Mouse (Mus musculus) mesoderm, embryonic 11.5 days (tissue): ENCODE data around the gene Efcc1.

Experiments
- DNase-seq: peaks from one replicate; pipeline ENCODE4 v3.0.0-alpha.2; 2012; ENCODE audit warnings: low read depth, low spot score

Efcc1 gene

DNA sequence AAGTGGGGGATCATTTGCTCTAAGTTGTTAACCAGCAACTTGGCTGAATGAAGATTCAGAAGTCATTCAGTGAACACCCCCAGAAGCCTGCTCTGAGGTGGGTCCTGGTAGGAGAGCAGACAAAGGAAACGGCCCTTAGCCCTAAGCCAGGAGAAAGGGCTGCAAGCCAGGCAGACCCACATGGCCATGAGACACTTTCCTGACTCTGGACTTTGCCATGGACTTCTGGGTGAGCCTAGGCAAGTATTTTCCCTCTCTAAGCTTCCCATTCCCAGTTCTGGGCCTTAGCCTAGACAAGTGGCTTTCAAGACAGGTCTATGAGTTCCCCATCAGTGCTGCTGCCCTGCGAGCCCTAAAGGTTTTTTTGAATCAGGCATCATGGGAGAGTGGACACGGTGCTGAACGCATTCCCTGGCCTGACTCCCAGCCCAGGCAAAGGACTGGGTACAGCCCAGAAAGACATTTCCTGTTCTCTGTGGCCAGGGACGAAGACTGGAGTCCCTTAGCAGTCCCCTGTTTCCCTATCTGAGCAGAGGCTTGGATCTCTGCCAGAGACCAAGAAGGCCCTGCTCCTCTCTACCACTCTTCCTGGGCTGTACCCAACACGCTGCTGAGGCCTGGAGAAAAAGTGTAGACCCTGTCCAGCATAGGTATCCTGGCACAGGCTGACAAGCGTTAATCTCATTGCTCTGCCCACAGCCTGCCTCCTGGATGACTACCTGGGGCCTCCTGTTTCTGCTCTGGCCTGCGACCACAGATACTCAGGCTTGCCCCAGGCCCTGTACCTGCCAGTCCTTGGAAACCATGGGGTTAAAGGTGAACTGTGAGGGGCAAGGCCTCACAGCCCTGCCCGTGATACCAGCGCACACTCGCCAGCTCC is 47.9 kb downstream of the Efcc1 start:
- DNase-seq: no peak

DNA sequence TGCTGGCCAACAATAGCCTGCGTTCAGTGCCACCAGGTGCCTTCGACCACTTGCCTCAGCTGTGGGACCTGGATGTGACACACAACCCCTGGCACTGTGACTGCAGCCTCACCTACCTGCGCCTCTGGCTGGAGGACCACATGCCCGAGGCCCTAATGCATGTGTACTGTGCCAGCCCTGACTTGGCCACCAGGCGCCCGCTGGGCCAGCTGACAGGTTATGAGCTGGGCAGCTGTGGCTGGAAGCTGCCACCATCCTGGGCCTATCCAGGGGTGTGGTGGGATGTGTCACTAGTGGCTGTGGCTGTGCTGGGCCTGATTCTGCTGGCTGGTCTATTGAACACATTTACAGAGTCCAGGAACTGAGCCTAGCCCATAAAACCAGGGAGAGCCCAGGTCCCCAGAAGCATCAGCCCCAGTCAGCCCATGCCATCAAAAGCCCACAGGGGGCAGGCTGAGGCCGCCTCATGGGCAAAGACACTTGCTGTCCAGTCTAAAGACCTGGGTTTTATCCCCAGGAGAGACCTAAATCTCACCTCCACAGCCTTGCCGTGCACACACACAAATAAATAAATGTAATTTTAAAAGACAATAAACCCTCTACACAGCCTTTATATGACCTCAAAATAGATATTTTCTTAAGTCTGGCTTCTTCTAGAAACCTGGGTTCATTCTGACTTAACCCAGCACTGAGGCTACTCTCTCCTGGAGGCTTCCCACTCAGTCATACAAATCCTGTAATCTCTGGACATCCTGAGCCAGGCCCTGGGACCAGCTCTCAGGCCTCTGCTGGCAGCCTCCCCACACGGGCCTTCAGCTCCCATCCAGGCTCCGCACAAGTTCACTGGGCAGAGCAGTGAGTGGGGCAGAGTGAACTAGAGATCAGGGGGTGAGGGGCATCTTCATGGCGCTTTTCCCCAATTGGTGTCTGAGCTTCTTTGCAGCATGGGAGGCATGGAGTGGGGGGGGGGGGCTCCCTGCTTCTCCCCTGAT is 48.8 kb downstream of the Efcc1 start:
- DNase-seq: no peak

DNA sequence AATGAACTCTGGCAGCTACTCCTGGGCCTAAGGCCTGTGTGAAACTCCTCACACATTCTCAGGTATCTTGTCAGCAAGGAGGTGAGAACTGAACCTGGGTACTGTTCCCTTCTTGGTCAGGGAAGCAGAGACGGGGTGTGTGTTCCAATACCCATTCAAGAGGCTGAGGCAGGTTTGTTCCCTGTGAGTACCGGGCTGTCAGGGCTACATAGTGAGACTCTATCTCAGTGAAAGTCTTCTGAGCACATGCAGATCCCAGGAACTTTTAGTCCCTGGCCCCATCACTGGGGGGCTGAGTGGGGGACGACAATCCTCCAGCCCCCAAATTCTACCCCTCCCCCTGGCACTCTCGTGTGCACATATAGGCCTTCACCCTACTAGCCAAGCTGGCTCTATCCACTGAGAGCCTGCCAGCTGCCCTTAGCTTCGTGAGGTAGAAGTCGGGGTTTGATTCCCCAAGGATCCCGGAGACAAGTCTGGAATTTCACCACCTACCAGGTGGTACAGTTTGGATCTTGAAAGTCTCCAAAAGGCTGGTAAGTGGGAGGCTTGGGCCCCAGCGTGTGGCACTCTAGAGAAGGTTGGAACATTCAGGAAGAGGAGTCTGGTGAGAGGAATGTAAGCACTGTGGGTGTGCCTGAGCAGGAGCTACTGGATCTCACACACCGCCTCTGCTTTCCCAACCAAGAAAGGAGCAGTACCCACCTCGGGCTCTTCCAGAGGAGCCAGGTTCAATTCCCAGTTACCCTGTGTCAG is 50.1 kb downstream of the Efcc1 start:
- no peak for DNase-seq

DNA sequence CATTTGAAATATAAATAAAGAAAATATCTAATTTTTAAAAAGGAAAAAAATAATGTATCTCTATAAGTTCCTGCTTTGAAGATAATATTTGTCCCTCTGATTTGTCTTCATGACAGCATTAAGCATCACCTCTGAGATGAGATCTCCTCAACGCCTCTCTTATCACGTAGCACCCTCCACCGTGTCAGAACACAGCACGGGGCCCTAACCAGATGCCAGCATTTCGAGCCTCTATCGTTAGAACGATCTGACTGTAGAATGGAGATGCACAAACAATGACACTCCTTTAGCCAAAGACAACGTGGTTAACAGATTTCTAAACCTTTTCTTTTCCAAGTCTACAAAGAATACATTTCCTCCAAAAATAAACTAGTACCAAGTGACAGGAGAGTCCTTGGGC is 53.4 kb downstream of the Efcc1 start:
- DNase-seq: no peak

DNA sequence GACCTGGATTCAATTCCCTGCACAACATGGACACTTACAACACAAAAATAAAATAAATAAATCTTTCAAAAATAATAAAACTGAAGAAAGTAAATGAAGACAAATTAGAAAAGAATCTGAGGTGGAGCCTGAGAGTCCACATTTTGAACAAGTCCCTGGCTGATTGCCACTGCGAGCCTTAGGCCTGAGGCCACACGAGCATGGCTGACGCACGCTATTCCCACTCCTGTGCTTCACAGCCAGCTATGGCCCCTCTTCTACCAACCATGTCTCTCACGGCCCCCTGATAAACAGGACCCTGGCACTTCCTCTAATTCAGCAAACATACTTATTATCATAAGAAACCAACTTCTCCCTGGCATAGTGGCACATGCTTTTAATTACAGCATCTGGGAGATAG is 56.0 kb downstream of the Efcc1 start:
- no peak for DNase-seq

DNA sequence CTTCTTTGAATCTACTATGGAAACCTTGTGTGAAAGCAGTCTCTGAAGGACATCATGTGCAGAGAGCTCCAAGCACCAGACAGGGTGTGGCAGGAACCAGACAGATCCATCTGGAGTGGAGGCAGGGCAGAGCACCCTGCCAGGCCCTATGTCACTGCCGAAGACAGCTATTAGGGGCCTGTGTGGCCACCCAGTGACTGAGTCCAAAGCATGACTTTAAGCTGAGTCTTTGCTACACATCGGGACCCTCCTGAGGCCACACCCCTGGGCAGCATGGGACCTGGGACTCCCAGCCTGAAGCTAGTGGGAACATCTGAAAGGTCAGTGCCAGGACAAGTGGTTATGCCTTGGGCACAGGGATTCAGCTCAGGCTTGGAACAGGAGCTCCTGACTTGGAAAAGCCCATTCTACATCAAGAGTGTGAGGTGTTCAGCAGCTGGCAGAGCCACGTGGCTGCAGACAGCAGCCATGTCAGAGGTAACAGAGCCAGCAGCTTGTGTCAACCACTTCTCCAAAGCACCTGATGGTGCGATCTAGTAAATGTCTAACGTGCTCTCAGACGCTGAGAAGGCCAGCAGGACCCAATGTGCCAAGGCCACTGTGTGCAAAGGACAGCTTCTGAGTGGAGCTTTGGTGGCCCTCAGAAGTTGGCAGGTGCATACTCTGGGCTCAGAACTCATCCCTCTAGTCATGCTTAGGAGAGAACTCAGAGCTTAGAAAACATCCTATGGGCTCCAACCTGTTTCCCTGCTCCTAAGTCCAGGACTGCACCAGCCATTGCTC is 56.6 kb downstream of the Efcc1 start:
- DNase-seq: no peak

DNA sequence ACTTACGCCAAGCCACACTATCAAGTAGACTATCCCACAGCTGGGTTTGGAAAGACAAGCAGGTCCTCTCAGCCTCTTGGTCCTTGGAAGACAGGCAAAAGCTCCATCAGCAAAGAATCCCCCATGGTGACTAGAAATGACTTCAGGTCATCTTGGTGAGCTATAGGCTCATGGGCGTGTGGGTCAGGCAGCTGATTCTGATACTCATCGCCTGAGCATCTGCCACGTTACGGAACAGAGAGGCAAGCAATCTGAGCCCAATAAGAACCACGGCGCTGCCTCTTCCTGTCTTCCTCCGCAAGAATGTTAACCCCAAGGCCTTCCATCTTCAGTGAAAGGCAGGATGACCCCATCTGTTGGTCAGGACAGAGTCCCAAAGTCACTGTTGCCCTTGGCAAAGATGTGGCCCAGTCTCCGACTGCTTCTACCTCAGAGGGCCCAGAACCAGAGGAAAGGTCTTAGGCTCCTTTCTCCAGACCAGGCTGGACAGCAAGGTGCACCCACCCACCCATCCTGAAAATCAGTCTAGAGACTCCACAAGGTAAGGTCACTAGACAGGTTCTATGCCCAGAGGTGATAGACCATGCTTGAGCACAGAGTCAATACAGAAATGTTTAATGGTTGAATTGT is 57.7 kb downstream of the Efcc1 start:
- DNase-seq: no peak

DNA sequence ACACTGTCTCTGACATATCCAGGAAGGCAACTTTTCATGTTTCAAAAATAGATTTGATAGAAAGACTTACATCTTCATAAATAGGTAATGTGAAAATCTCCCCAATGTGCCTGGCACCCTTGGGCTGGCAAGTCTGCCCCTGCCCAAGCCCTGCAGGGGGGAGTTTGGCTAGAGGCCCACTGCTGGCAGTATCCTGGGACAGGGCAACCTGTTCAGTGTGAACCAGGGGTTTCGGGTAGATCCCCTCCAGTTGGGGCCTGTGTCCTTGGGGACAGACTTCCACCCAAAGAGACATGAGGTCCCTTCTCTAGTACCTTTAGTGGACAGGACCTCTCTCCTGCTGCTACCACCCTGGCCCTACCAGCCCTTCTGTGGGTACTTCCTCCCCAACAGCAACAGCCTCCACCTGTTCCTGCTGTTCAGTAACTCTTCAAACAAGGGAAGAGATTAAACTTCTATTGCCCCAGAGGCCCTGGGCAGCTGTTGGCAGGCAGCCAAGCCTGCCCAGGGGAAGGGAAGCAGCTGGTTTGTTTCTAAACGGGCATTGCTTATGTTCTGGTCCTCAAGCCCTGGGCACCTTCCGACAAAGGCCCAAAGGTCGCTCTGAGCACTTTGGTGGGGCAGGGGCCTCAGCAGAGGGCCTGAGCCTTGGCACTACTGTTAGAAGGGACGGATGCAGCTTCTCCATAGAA is 58.4 kb downstream of the Efcc1 start:
- no peak for DNase-seq

DNA sequence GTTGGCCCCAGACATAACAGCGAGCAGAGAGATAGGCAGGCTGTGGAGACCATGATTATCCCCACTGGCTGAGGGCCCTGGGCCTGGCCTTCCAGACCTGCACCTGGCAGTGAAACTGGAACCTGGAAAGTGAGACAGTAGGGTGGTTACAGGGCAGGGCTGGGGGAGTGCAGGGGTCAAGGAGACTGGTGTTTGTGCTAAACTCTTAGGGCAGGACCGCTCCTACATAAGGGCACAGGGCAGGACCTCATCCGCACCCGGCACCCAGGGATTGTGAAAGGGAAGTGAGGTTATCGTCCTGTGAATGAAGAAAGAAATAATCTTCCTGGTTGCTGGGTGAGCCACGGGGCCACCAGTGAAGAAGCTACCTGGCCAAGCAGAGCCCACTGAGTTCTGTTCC is 59.1 kb downstream of the Efcc1 start:
- no peak for DNase-seq

DNA sequence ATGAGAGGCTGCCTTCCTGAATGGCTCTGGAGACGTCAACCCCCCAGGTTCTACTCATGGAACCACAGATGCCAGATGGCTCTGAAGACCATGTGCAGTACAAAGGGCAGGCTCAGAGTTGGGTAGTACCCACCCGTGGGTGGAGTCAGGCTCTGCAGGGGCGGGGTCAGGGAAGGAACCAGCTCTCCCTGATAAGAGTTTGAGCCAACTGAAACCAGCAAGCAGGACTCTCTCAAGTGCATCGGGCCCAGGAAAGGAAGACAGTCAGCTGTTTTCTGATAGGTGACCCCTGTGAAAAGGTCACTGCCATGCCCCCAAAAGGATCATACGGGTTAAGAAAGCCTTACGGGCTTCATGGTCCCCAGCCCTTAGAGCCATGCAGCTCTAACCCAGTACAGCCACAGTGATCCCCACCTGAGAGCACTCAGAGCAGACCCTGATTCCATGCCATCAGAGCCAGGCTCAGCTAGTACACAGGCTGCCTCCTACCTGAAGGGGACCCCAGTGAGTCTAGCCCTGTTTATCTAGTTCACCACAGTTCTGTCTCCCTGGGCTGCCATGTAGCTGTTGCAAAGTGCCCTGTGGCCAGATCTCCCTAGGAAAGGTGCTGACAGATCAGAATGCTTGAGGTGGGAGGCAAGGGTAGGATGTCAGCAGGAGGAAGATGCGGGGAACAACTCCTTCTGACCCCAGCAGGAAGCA is 60.3 kb downstream of the Efcc1 start:
- DNase-seq: no peak

DNA sequence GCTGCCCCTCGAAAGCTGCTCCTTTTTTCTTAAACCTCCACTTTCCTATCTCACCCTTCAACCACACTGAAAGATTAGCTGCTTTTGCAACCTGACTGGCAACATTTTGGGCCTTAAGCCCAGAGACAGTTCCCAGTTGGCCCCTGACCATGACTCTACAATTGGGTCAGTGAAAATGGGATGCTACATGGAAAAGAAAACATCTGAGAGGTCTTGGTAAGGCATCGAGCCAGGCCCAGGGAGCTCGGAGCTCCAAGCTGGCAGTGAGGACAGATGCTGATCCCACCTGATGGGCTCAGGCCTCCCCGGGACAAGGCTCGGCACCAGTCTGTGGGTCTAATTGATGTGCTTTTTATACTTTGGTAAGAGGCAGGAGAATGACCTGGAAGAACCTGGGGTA is 61.2 kb downstream of the Efcc1 start:
- DNase-seq: no peak

DNA sequence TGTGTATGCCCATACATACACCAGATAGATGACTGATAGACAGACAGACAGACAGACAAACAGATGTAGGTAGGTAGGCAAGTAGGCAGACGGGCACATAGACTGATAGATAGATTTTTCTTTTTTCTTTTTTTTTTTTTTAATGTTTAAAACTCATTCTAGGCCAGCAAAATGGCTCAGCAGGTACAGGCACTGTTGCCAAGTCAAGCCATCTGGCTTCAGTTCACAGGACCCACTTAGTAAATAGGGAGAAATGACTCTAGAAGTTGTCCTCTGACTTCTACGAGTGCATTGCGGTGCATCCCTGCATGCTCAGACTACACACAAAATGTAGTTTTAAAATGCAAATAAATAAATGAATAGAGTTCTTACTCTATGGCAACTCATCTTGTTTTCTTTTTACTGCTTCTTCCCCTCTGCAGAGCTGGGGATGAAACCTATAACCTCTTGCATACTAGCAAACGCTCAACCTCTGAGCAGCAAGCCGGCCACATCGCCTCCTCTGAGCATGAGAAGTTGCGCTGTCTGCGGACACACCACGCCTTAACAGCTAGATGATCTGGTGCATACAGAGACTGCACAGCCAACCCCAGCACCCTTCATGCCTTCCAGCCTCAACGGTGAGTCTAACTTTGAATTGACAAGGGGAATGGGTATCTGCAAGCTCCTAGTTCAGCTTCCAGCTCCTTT is 63.3 kb downstream of the Efcc1 start:
- DNase-seq: no peak

DNA sequence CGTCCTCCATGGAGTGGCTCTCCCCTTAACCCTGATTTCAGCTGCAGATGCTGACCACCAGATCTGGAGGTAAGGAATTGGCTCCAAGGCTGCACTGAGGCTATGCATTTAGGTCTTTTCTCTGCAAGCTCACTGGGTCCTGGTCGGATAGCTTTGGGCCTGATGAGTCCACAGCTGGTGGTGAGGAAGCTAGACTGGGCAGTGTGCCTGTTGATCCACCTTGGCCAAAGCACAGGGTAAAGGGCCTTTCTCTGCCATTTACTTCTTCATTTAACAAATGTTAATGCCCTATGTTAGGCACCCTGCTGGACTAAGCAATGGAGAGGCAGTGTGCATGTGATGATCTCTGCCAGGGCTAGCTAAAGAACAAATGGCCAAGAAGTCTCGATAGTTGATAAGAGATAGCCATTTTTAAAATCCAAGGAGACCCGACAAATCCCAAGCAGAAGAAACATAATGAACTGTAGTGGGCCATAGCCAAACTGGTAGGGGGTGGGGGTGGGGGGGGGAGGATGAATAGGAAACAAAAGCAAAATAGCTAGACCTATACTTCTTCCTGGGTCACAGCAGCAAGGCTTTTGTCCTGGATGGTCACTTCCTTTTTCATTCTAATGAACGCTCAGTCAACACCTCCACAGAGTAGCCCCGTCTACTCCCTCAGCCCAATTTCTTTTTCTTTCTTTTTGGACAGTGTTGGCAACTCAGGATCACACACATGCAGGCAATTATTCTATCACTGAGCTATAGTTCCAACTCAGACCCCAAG is 64.9 kb downstream of the Efcc1 start:
- no peak for DNase-seq

DNA sequence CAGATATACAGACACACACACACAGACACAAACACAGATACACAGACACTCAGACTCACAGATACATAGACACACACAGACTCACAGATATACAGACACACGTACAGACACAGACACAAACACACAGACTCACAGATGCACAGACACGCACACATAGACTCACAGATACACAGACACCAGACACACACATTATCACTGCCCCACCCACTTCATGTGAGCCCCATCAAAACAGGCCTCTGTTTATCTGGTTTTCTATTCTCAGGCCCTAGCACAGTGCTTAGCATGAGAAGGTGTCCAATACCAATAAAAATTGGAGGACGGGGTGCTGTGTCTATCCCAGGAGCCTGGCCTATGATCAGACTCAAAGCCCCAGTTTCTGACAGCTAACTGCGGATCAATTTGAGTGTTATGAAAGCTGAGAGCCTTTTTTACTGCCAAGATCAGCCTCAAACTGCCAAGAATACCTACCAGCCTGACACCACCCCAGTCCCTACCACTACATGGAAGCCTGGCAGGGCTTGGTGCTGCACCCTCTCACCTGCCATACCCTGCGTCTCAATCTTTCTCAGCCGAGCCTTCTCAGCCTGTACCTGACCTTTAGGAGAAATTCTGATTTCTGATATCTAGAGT is 65.7 kb downstream of the Efcc1 start:
- no peak for DNase-seq

DNA sequence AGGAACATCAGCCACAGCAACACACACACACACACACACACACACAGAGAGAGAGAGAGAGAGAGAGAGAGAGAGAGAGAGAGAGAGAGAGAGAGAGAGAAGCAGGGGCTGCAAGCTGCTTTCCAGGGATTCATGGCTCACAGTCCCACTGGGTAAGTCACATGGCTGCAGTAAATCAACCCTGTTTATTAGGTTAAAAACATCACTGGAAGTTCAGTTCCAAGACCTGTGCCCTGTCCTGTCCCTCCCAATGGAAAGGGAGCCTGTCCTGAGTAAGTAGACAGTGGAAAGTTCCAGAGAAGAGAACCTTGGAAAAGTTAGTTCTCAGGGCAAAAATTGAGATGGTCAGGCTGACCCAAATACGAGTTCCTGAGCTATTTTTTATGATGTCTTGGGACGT is 66.7 kb downstream of the Efcc1 start:
- DNase-seq: no peak

DNA sequence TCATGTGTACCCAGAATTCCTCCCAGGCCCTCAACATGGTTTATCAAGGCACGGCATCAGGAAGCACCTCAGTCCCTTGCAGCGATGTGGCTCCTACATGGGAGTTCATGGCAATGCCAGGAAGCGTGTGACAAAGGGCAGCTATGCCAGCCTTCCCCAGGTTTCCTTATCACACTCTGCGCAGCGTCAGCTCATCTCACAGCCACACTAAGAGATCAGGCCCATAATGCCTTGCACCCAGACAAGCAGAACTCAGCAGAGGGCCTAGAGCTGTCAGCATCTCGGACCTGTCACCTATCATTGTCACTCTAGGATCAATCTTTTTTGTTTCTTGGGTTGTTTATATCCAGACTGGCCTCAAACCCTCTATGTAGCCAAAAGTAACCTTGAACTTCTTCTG is 68.9 kb downstream of the Efcc1 start:
- no peak for DNase-seq

DNA sequence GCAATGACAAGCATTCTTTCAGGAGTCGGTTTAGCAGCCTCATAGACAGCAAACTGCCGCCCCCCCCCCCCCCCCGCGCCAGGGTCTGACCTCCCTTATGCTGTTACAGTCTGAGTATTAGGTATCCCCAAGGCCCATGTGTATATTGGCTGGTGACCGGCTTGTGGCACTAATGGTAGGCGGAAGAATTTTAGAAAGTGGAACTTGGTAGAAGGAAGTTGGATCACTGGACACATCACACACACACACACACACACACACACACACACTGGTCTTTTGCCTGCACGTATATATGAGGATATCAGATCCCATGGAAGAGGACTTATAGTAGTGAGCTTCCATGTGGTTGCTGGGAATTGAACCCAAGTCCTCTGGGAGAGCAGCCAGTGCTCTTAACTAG is 71.8 kb downstream of the Efcc1 start:
- DNase-seq: no peak

DNA sequence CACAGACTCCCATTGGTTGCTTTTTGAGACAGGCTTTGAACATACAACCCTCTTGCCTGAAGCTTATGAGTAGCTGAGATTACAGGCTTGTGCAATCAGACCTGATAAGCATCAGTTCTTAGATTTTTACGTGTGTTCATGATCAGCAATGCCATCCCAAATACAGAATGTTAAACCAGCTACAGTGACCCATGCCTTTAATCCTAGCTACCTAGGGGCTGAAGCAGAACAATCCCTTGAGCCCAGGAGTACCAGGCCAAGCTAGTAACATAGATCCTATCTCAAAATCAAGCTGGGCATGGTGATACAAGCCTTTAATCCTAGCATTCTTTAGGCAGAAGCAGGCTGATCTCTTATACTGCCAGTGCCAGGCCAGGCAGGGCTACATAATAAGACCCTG is 73.4 kb downstream of the Efcc1 start:
- DNase-seq: no peak
